ENCODE assay signal across 9 mouse cellular contexts in the genomic region with DNA sequence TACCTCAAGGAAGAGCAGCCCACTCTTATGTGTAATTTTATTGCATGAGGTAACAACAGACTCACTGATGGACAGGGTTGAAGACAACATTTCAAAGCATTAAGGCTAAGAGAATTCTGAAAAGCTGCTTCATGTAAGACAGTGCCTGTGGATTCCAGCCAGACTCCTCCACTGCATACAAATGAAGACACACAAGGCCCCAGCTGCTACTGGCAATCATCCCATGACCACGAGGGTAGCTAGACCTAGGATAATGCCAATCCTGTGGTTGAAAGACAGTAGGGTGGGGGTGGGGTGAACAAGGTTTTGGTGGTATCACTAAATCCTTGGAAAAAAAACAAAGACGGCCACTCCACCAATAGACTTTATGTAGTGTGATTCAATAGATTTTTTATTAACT. TPM values are rescaled to one million over a fixed set of nuclear protein-coding genes. Genes with fewer than 3 reads are reported as not detected.
A peak's percentile ranks its signal among the peaks of the same experiment; 100 is the strongest.
DNase-seq lines count a peak whose midpoint lies in the region; ATAC-seq and TF ChIP-seq lines count a peak whose summit lies in the region.
"Had no signal": no experiment of that assay in that cellular context is flagged by ENCODE, and none has a peak within 500 bp of the region (broad histone marks: within the 10 kb centered on the region; RNA-seq: fewer than 3 reads in every experiment).

No protein-coding gene starts in this region.

- WGBS in forebrain, embryonic 15.5 days: 20% methylated on average over 2 of the region's 2 CpGs
- 40% methylated on average over 2 of the region's 2 CpGs for WGBS in neural tube, embryonic 14.5 days
- 75% methylated on average over 2 of the region's 2 CpGs for WGBS in intestine, embryonic 15.5 days

- TF ChIP-seq CTCF in gastrocnemius, adult 2 months (IDR thresholded peaks at IDR 0.05): no peak

- no peaks in the 10 kb centered on the region for H3K27me3 ChIP-seq in forebrain, embryonic 15.5 days
- H3K27me3 ChIP-seq in neural tube, embryonic 14.5 days (ENCODE audit: control insufficient read depth, insufficient read depth, low read length): no peaks in the 10 kb centered on the region
- H3K27me3 ChIP-seq in intestine, embryonic 15.5 days (replicated peaks): no peaks in the 10 kb centered on the region

- peaks cover 8% of the 10 kb centered on the region; the same call in 1 of the 2 replicates for H3K36me3 ChIP-seq in forebrain, embryonic 15.5 days
- H3K36me3 ChIP-seq in neural tube, embryonic 14.5 days (ENCODE audit: control insufficient read depth, insufficient read depth, low read length): no peaks in the 10 kb centered on the region
- H3K36me3 ChIP-seq in intestine, embryonic 15.5 days: peaks cover 1% of the 10 kb centered on the region; the same call in 1 of the 2 replicates

- H3K4me2 ChIP-seq in forebrain, embryonic 15.5 days (replicated peaks): no peak overlapping the region
- H3K4me2 ChIP-seq in neural tube, embryonic 14.5 days (ENCODE audit: low read depth, low read length): no peak overlapping the region
- H3K4me2 ChIP-seq in intestine, embryonic 15.5 days (replicated peaks): no peak overlapping the region
- H3K4me2 ChIP-seq: lung, embryonic 14.5 days had no signal

- no peaks in the 10 kb centered on the region for H3K9me3 ChIP-seq in forebrain, embryonic 15.5 days
- no peaks in the 10 kb centered on the region for H3K9me3 ChIP-seq in neural tube, embryonic 14.5 days (ENCODE audit: control insufficient read depth, low read length)
- H3K9me3 ChIP-seq in intestine, embryonic 15.5 days: no peaks in the 10 kb centered on the region

- peaks cover 32% of the 10 kb centered on the region for H3K4me1 ChIP-seq in forebrain, embryonic 15.5 days
- H3K4me1 ChIP-seq in neural tube, embryonic 14.5 days (ENCODE audit: control insufficient read depth, insufficient read depth, low read length): no peaks in the 10 kb centered on the region
- H3K4me1 ChIP-seq in intestine, embryonic 15.5 days (replicated peaks): no peaks in the 10 kb centered on the region

- peak; percentile 29 for DNase-seq in cerebellum, adult 11-12 months
- DNase-seq in layer of hippocampus, adult 9-11 months: peak; percentile 90
- DNase-seq in gastrocnemius, adult 2 months: no peak
- DNase-seq: lung, embryonic 14.5 days had no signal

- peak overlapping the region; percentile 69 for H3K27ac ChIP-seq in forebrain, embryonic 15.5 days (replicated peaks)
- H3K27ac ChIP-seq in neural tube, embryonic 14.5 days (ENCODE audit: low read depth, low read length): 0 out of 2 replicates have a peak overlapping the region, but pooled peaks have one; percentile 22
- H3K27ac ChIP-seq in intestine, embryonic 15.5 days: no peak overlapping the region
- H3K27ac ChIP-seq in gastrocnemius, adult 2 months: no peak overlapping the region

- intact Hi-C loops in gastrocnemius, adult 2 months (cut with DNase I): no loop called here

- no peak overlapping the region for H3K4me3 ChIP-seq in forebrain, embryonic 15.5 days
- H3K4me3 ChIP-seq in neural tube, embryonic 14.5 days (ENCODE audit: low read depth, low read length): no peak overlapping the region
- H3K4me3 ChIP-seq in intestine, embryonic 15.5 days (replicated peaks): no peak overlapping the region
- H3K4me3 ChIP-seq in gastrocnemius, adult 2 months: no peak overlapping the region

- ATAC-seq in cerebellum, adult (ENCODE audit: insufficient number of reproducible peaks, low FRiP score, low TSS enrichment): no peak
- ATAC-seq in forebrain, embryonic 15.5 days (replicated peaks): peak; percentile 87
- peak; percentile 96 for ATAC-seq in neural tube, embryonic 14.5 days (ENCODE audit: low read depth)
- ATAC-seq in intestine, embryonic 15.5 days: no peak
- ATAC-seq in activated CD4-positive, CD25-positive, alpha-beta regulatory T cell, adult 4 months: no peak

- no peak overlapping the region for H3K9ac ChIP-seq in forebrain, embryonic 15.5 days (replicated peaks)
- H3K9ac ChIP-seq in neural tube, embryonic 14.5 days (replicated peaks; ENCODE audit: low read depth, low read length): no peak overlapping the region
- no peak overlapping the region for H3K9ac ChIP-seq in intestine, embryonic 15.5 days
- H3K9ac ChIP-seq: lung, embryonic 14.5 days had no signal

RNA-seq across cellular contexts. Expression of gene 1700066M21Rik, which starts 10.5 kb away (rescaled TPM):
- 34.1 and 35.4 TPM in 2 replicates for polyA plus RNA-seq in forebrain, embryonic 15.5 days (2015; fragmentation: Nextera tagmentation; extraction: Ambion mirVana)
- polyA plus RNA-seq in neural tube, embryonic 14.5 days (2014; fragmentation: Nextera tagmentation; extraction: Ambion mirVana): 25.2 and 26.3 TPM in 2 replicates
- 10.1 and 12.7 TPM in 2 replicates for polyA plus RNA-seq in intestine, embryonic 15.5 days (2015; fragmentation: Nextera tagmentation; extraction: Ambion mirVana)
- total RNA-seq in gastrocnemius, adult 2 months (2021): 1 to 10 TPM; 2.1 to 2.6 TPM
- 1 to 10 TPM; 3.9 to 4.3 TPM for polyA plus RNA-seq in activated CD4-positive, CD25-positive, alpha-beta regulatory T cell, adult 4 months (2017; shearing (Covaris generic))

RNA-seq across cellular contexts. Expression of gene Maip1, which starts 18.3 kb away (rescaled TPM):
- 16.6 and 17.3 TPM in 2 replicates for polyA plus RNA-seq in forebrain, embryonic 15.5 days (2015; fragmentation: Nextera tagmentation; extraction: Ambion mirVana)
- 16.2 and 18.0 TPM in 2 replicates for polyA plus RNA-seq in neural tube, embryonic 14.5 days (2014; fragmentation: Nextera tagmentation; extraction: Ambion mirVana)
- 17.0 and 19.7 TPM in 2 replicates for polyA plus RNA-seq in intestine, embryonic 15.5 days (2015; fragmentation: Nextera tagmentation; extraction: Ambion mirVana)
- 1 to 10 TPM; 8.1 to 9.8 TPM for total RNA-seq in gastrocnemius, adult 2 months (2021)
- 10 to 100 TPM in 1 of 2 experiments, 1 to 10 TPM in 1; 9.5 to 10.4 TPM for polyA plus RNA-seq in activated CD4-positive, CD25-positive, alpha-beta regulatory T cell, adult 4 months (2017; shearing (Covaris generic))

RNA-seq across cellular contexts. Expression of gene Tyw5, which starts 19.0 kb away (rescaled TPM):
- polyA plus RNA-seq in forebrain, embryonic 15.5 days (2015; fragmentation: Nextera tagmentation; extraction: Ambion mirVana): 23.4 and 23.6 TPM in 2 replicates
- polyA plus RNA-seq in neural tube, embryonic 14.5 days (2014; fragmentation: Nextera tagmentation; extraction: Ambion mirVana): 27.2 and 28.9 TPM in 2 replicates
- 23.9 and 26.2 TPM in 2 replicates for polyA plus RNA-seq in intestine, embryonic 15.5 days (2015; fragmentation: Nextera tagmentation; extraction: Ambion mirVana)
- total RNA-seq in gastrocnemius, adult 2 months (2021): 1 to 10 TPM; 3.8 to 5.1 TPM
- polyA plus RNA-seq in activated CD4-positive, CD25-positive, alpha-beta regulatory T cell, adult 4 months (2017; shearing (Covaris generic)): 10 to 100 TPM; 17.0 to 23.4 TPM

Comparison
In these comparisons a context has a peak if more than half of its experiments do, and no peak if none do; other contexts are left out.
1. ATAC-seq: peak in forebrain, embryonic 15.5 days (single experiment) and neural tube, embryonic 14.5 days (single experiment); none in cerebellum, adult (single experiment), intestine, embryonic 15.5 days (single experiment) and activated CD4-positive, CD25-positive, alpha-beta regulatory T cell, adult 4 months (single experiment).
2. H3K27ac ChIP-seq: peak in forebrain, embryonic 15.5 days (single experiment) and neural tube, embryonic 14.5 days (single experiment); none in intestine, embryonic 15.5 days (single experiment) and gastrocnemius, adult 2 months (single experiment).